Mouse (Mus musculus) gastrocnemius, postnatal 36 days (tissue): Measurements from ENCODE around the gene R3hdm4. TPM values are rescaled to one million over a fixed set of nuclear protein-coding genes. Genes with fewer than 3 reads are reported as not detected.
"Not testable (repeated sequence)": the region's sequence is repeated elsewhere in the genome, so short reads cannot be mapped to it uniquely, and the experiment has no call there.

ENCODE experiments used
- DNase-seq, 2 experiments: peaks; one replicate each; pipeline ENCODE4 v3.0.0; 2022
- intact Hi-C: fragments of 180-260 bp; cut with DNase I; formaldehyde crosslinking; loops from one replicate; pipeline ENCODE4 v1.15.1; 2025
- long read RNA-seq, 2 experiments: library from polyadenylated mRNA; stranded (forward); transcript quantifications; one replicate each; pipeline ENCODE4 v2.0.0; 2021
- total RNA-seq, 2 experiments: library from RNA; stranded (reverse); gene quantifications; 2 replicates each; pipeline ENCODE4 v1.2.3; 2021

R3hdm4 gene
- total RNA-seq: 100 to 1,000 TPM; 114 to 118 TPM
- long read RNA-seq, experiment 1, transcript R3hdm4-201 (8 exons, 1,898 nt): major isoform, 97 of 120 reads
- long read RNA-seq, experiment 1, partial matches to known transcripts: 7 of 120 reads
- long read RNA-seq, experiment 1, other reads (novel, unspliced or antisense): 16 of 120 reads
- long read RNA-seq, experiment 2, transcript R3hdm4-201 (8 exons, 1,898 nt): major isoform, 152 of 196 reads
- long read RNA-seq, experiment 2, partial matches to known transcripts: 12 of 196 reads
- long read RNA-seq, experiment 2, other reads (novel, unspliced or antisense): 32 of 196 reads

DNA sequence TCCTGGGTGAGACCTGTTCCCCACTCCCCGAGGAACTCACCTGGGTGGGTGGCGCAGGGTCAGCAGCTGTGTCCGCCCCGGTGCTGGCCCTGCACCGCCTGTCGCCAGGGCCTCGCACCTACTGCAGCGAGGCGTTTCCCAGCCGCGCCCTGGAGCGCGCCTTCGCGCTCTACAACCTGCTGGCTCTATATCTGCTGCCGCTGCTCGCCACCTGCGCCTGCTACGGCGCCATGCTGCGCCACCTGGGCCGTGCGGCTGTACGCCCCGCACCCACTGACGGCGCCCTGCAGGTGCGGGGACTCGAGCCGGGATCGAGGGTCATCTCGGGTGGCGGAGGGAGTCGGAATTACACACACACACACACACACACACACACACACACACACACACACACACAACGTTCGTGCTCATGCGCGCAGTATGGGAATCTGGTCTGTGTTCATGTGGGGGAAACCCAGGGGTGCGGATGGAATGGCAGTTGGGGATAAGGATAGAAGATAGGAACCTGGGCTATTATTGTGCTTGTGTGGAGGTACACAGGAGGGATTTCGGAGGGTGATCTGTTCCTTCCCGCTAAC is at the start of gene R3hdm4:
TSS of gene R3hdm4 (minus strand) at position 251 of the 578 bp plus-strand sequence.
- intact Hi-C loops: no loop called here
- no peak for DNase-seq

DNA sequence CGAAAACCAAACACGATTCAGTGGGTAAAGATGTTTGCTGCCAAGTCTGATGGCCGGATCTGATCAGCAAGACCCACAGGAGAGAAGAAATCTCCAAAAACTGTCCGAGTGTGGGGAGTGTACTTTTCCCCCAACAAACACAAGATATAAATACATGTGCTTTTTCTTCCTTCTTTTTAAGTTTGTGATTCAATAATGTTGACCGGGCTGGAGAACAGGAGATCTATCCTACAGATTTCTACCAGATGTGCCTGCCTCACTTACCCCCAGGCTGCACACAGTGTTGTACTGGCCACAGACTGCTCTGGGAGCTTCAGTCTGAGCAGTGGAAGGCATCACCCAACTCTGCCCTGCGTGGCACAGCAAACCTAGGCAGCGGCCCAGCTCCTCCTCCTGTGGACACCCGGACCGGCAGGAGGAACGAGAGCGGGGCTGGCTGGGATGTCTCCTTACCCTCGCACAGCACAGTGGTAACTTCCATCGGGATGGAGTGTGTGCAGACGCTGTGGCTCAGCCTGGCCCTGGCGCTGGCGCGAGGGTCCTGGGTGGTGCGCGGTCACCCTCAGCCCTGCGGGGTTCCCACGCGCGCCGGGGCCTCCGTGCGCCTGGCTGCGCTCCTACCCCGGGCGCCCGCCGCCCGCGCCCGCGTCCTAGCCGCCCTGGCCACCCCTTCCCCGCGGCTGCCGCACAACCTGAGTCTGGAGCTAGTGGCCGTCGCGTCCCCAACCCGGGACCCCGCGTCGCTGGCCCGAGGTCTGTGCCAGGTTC is 49.6 kb upstream of the R3hdm4 start, which contains the start of gene Grin3b:
TSS of gene Grin3b (plus strand) at position 301 of the 768 bp plus-strand sequence.
- no peak for DNase-seq
- intact Hi-C loops: no loop called here

DNA sequence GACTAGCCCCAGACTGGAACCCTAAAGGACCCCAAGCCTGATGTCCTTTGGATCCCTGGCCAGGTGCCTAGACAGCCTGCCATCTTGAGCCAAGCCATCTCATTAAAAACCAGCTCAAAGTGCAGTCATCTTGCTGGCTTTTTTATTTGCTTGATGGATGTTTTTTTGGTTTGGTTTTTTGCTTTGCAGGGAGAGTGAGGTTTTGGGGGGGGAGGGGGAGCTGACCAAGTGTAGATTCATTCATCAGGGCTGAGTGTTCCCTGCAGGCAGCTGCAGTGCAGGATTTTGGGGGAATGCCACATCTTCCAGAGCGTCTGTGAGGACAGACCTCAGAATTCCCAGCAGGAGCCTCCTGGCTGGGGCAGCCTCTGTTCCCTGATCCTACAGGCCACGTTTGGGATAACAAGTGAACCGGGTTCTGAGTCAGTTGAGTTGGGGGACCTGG is 48.1 kb upstream of the R3hdm4 start:
- intact Hi-C loops: no loop called here
- DNase-seq: no peak

DNA sequence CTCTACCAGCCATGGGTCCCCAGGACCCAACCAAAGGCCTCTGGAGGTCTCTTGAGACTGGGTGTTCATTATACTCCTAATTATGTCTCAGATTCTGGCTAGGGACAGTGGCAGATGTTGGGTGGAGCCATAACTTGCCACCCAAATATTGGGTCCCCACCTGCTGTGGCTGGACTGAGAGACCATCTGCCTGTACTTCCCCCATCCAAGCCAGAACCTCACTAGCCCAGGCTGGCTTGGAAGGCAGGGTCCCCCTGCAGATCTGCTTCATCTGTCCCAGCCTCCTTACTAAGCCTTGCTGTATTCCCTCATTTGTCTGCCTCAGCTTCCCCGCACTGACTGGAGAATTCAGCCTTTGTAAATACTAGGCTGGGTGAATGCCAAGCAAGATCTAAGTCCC is 47.2 kb upstream of the R3hdm4 start:
- DNase-seq: no peak
- intact Hi-C loops: no loop called here

DNA sequence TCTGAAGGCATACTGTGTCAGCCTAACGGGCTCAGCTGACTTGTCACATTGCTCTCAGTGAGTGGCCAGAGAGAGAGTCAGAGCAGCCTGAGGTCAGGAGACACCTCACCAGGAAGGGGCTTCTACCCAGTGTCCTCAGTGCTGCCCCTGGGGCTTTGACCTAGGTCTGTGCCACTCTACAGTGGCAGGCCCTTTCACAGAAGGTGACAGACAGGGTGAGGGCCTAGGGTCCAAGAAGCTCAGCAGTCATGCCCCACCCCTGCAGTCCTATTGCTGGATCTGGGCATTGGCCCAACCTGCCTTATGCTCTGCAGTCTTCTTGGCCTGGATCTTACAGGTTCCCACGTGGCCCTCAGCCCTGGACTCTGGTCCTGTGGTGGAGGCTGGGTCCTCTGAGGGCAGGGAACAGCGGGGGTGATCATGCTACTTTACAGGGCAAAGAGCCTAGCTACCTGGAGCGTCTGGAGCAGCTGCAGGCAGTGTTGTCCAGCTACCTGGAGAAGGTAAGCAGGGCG is 45.9 kb upstream of the R3hdm4 start:
- intact Hi-C loops: no loop called here
- no peak for DNase-seq

DNA sequence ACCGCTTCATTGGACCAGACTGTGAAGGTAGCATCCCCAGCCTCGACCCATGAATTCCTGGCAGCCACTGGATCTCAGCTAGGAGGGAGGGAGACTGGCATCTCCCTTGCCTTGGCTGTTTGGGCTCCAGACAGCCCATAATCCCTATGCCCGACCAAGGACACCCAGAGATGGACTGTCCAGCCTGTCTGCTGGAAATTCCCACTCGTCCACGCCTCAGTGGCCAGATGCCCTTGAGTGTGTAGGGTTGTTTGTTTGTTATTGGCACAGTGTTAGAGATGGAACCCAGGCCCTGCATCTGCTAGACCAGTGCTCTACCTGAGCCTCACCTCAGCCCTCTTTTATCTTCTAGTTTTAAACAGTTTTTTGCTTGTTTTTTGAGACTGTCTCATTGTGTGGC is 44.3 kb upstream of the R3hdm4 start:
- intact Hi-C loops: loop anchor here (2.0 kb wide), 1 partner anchor 15 kb away; no protein-coding TSS in a partner anchor
- DNase-seq: no peak

DNA sequence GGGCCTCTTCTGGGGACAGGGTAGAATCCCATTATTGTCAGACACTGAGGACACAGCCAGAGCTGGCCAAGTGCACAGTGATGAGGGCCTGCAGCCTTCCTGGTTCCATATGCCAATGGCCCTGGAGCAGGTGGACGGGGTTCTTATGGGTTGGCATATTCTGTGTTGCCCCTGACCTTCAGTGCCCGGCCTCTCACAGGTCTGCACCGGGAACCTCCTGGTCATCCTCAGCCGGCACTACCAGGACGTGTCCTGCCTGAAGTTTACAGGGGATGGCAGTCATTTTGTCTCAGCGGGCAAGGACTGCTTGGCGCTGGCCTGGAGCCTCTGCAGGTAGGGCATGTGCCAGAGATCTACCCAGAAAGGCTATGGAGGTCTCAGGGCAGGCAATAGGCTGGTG is 43.7 kb upstream of the R3hdm4 start:
- intact Hi-C loops: loop anchor here (2.0 kb wide), 1 partner anchor 16 kb away; no protein-coding TSS in a partner anchor

DNA sequence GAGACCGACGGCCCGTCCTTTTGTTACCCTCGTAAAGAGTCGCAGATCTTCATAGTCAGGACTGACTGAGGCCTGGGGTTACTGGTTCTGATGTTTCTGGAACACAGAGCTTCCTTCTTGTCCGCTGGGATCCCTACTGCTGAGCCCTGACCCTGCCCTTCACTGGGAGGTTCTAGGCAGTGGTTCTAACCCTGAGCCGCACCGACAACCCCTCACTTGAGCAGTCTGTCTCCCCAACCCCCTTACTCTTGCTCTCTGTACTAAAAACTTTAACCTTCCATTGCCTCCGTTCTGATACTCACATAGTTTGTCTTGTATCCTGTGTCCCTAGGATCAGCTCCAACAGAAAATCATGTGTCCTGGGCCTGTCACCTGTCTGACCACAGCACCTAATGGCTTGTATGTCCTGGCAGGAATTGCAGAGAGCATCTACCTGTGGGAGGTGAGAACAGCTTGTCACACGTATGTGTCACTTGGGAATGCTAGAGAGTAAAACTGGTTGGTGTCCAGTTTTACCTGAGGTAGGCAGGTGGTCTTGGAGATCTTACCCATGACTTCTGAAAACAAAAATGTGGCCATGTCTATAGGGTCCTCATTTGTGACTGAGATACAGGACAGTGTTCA is 39.8 kb upstream of the R3hdm4 start:
- intact Hi-C loops: no loop called here

More for the DNA sequence above, 43.7 kb upstream of the R3hdm4 start:
- no peak for DNase-seq

DNA sequence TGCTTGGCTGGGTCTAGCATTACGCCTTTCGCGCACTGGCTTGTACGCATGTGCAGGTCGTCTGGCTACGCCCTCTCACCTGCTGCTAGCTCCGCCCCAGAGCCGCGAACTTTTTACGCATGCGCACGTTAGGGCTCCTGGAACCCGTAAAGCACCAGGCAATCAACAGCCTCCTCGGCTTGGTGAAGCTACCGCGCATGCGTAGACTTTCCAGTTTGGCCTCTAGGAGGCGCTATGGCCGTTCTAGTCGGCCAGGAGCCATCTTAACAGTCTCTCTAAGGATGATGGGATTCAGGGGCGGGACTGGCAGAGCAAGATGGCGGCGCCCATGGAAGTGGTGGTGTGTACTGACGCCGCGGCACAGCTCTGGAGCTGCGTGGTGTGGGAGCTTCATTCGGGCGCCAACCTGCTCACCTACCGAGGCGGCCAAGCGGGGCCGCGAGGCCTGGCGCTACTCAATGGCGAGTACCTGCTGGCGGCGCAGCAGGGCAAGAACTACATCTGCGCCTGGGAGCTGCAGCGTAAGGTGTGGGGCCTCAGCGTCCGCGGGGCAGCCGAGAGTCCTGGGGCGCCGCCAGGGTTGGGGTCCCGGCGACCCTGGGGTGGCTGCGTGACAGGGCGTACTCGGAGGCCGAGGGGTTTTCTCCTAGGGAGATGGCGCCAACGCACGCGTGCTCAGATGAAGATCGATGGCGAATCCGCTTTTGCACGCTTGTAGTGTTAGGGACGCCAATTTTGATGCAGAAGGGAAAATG is 39.0 kb upstream of the R3hdm4 start, which contains the start of gene Wdr18:
TSS of gene Wdr18 (plus strand) at position 306 of the 755 bp plus-strand sequence.
- peak; percentile 98 to 99 for DNase-seq
- intact Hi-C loops: no loop called here

More for the DNA sequence above, 39.8 kb upstream of the R3hdm4 start:
- no peak for DNase-seq

DNA sequence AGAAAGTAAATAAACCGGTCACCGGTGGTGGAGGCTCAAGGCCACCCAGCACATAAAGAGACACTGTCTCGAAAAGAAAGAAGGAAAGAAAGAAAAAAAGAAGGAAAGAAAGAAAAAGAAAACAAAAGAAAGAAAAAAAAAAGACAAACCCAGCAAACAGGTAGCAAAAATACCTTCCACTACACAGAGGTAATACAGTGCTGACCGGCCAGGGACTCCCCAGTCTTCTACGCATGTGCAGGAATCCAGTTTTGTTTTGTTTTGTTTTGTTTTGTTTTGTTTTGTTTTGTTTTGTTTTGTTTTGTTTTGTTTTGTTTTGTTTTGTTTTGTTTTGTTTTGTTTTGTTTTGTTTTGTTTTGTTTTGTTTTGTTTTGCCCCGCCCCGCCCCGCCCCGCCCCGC is 38.4 kb upstream of the R3hdm4 start:
- DNase-seq, intact Hi-C loops: not testable (repeated sequence)

DNA sequence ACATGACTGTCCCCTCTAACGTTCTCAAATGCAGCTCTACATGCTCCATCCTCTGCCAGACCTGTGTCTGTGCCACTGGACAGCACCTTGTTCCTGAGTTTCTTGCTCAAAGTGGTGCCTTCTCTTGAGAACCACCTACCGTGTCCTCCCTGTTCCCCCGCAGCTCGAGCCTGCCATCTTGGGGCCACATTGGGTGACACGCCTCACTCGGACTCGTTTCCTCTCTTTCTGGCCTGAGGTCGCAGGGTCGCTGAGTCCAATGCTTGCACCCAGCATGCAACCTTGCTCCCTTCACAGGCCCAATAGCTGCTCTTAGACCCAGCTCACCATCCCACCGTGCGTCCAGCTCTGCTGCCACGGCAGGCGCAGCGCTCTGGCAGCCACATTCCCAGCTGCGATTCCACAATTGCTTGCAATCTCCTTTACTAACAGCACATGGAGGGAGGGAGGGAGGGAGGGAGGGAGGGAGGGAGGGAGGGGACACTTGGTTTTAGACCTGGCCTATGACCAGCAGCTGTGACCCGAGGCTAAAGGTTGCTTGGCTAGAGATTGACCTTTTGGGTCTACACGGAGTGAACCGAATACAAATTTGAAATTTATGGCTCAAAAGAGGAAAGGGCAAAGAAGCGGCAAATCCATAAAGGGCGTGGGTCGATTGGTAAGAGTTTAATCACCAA is 37.3 kb upstream of the R3hdm4 start:
- intact Hi-C loops: loop anchor here (1.0 kb wide), 1 partner anchor 33 kb away; no protein-coding TSS in a partner anchor
- peak; percentile 70 to 77 for DNase-seq

DNA sequence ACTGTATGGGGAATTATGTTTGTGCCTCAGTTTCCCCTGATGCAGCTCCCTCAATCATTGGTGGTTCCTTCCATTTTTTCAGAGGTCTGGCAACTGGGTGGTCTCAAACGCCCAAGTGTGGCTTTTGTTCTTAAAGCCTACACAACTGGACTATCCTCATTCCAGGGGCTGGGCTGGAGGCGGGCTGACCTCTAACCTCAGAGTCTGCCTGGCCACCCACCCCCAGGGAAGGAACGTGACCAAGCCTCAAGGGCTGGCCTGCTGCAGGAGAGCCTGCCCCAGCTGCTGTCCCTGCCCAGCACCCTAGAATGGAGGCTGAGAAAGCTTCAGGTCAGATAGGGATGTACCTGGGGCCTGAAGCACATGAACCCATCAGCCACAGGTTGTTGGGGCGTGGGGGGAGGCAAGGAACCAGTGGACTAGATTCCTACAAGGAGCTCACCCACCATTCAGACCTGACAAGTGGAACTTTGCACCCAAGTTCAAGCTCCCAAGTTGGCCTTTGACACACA is 35.7 kb upstream of the R3hdm4 start:
- DNase-seq: no peak
- intact Hi-C loops: loop anchor here (2.0 kb wide), 1 partner anchor 66 kb away; the partner anchor contains the start of gene Cfd

DNA sequence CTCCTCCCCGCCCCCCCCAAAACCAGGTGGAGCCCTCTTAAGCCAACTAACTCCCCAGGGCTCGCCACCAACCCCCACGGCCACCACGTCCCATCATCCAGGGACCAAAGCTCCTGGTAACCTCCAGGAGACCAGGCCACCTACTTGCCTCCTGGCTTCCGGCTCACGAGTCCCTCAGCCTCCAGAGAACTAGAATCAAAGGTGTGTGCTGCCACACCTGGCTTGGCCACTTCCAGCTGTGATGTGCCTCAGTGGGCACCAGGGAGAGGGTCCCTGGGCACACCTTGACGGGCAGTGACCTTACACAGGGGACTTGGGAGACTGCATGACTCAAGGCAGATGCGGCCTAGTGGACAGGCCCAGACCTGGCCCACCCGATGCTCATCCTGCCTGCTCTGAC is 34.7 kb upstream of the R3hdm4 start:
- intact Hi-C loops: loop anchor here (2.0 kb wide), 2 partner anchors 29 to 65 kb away; partner anchors contain the start of genes Arid3a and Cfd
- DNase-seq: no peak

DNA sequence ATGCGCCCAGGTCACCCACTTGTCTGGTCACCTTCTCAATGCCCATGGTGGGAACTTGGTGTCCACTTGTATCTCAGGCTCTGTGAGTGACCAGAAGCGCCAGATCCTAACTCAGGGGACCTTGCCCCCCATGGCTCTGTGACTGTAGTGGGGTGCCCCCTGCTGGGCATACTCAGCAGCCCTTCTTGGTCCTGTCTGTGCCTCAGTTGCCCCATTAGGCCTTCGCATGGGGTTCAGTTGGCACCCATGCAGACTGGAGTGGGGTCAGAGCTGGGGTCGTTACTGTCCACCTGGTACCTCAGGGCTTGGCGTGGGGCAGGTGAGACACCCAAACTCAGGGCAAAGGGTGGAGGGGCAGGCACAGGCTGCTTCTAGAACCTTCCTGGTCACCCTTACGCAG is 32.9 kb upstream of the R3hdm4 start:
- DNase-seq: peak in 1 of 2 experiments; percentile 17
- intact Hi-C loops: loop anchor here (2.0 to 5.0 kb wide), 2 partner anchors 27 to 117 kb away; partner anchors contain the start of gene Arid3a

DNA sequence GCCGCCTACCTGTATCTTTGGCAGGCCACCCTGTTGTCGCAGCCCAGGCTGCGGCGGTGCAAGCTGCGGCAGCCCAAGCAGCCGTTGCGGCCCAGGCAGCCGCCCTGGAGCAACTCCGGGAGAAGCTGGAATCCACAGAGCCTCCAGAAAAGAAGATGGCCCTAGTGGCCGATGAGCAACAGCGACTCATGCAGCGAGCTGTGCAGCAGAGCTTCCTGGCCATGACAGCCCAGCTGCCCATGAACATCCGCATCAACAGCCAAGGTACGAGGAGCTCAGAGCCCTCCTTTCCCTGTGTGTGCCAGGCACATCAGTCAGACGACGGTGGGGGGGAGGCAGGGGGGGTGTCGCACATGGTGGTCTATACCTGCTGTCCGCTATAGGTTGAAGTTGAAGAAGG is 29.7 kb upstream of the R3hdm4 start:
- intact Hi-C loops: loop anchor here (5.0 kb wide), 1 partner anchor 113 kb away; no protein-coding TSS in a partner anchor
- no peak for DNase-seq

DNA sequence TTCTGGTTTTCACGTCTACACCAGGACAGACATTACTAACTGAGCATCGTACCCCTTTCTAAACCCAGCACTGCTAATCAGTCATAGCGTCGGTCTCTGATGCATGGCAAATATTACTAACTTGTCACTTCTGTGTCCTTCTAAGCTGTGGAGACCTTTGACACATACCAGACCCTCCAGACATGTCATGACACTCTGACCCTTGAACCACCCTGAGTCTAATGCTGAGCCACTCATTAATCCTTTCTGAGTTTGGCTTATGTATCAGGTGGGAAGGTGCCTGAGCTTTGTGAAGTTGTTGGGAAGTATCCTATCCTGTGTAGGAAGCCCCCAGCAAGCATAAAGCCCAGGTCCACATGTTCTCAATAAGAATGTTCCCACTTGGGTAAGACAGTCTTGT is 28.9 kb upstream of the R3hdm4 start:
- no peak for DNase-seq
- intact Hi-C loops: loop anchor here (5.0 kb wide), 1 partner anchor 113 kb away; no protein-coding TSS in a partner anchor

DNA sequence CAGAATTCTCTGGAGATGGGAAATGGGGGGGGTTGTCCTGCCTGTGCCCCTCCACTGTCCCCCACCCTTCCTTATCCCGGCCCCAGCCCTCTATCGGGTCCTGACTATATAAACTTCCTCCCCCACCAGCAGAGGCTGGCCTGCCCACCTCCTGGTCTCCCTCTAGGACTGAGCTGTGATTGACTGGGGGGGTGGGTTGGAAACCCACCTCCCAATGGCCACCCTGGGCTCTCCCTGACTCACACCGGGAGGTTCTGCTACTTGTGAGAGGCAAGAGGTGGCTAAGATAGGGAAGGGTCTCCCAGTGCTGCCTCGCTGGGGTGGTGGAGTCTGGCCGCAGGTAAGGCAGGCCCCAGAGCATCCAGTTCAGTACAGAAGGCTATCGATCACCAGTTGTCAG is 26.5 kb upstream of the R3hdm4 start:
- intact Hi-C loops: no loop called here
- no peak for DNase-seq

DNA sequence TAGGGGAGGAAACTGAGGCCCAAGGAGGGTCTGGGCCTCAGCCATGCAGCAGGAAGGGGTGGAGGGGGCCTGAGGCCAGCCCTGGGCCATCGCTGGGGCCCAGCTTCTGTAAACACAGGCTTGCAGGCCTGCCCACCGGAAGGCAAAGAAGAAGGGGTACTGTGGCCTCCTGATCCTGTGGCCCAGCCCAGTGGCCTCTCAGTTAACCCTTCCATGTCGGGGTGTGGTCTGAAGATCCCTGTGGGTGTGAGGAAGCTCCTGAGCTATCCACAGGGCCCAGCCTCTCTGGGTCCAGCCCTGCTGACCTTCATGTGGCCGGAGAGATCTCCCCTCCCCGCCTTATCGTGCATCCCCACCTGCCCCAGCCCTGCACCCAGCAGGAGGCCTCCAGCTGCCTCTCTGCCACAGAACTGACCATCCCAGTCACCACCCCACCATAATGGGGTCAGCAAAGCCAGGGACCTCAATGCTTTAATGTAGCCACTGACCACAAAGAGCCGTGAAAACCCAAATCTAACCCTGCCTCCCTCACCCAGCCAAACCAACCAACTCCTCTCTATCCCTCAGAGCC is 25.8 kb upstream of the R3hdm4 start:
- intact Hi-C loops: no loop called here
- DNase-seq: no peak
